Mouse (Mus musculus) skeletal muscle tissue, adult 2 months (tissue): ENCODE data around the gene Rer1.
A peak's percentile ranks its signal among the peaks of the same experiment; 100 is the strongest.

Source experiments
- DNase-seq: peaks from one replicate; pipeline ENCODE4 v3.0.0-alpha.2; 2012; ENCODE audit warnings: low read depth, low spot score

Rer1 gene

GRCm38 (mm10) chr4:155075137-155075536, 11.0 kb downstream of the Rer1 start:
- no peak for DNase-seq

- no peak for DNase-seq
These were observed 11.8 kb downstream of the Rer1 start for GRCm38 (mm10) chr4:155074418-155074817.

GRCm38 (mm10) chr4:155070921-155071320, 15.3 kb downstream of the Rer1 start:
- DNase-seq: peak; percentile 67

- no peak for DNase-seq
These were observed 16.0 kb downstream of the Rer1 start for GRCm38 (mm10) chr4:155070199-155070598.

- DNase-seq: no peak
These were observed 17.0 kb downstream of the Rer1 start for GRCm38 (mm10) chr4:155069191-155069590.

GRCm38 (mm10) chr4:155068357-155068972, 17.7 kb downstream of the Rer1 start:
- no peak for DNase-seq

GRCm38 (mm10) chr4:155066834-155067522, 19.2 kb downstream of the Rer1 start, which contains the start of gene Pex10:
Gene Pex10, plus strand, starts transcription at chr4:155067016.
- DNase-seq: peak; percentile 98

GRCm38 (mm10) chr4:155065970-155066833, 20.0 kb downstream of the Rer1 start:
- peak; percentile 85 for DNase-seq

- no peak for DNase-seq
These were observed 21.7 kb downstream of the Rer1 start for GRCm38 (mm10) chr4:155064474-155064873.

GRCm38 (mm10) chr4:155063895-155064294, 22.3 kb downstream of the Rer1 start:
- no peak for DNase-seq

- DNase-seq: no peak
These were observed 27.9 kb downstream of the Rer1 start for GRCm38 (mm10) chr4:155058325-155058724.

GRCm38 (mm10) chr4:155056724-155057123, 29.5 kb downstream of the Rer1 start, which contains the start of gene Plch2:
Gene Plch2, minus strand, starts transcription at chr4:155056784.
- DNase-seq: no peak

GRCm38 (mm10) chr4:155050116-155050515, 36.1 kb downstream of the Rer1 start:
- DNase-seq: no peak

- no peak for DNase-seq
These were observed 39.5 kb downstream of the Rer1 start for GRCm38 (mm10) chr4:155046636-155047035.

- no peak for DNase-seq
These were observed 42.9 kb downstream of the Rer1 start for GRCm38 (mm10) chr4:155043289-155043625.

- DNase-seq: no peak
These were observed 43.4 kb downstream of the Rer1 start for GRCm38 (mm10) chr4:155042606-155043288.

GRCm38 (mm10) chr4:155040696-155041095, 45.5 kb downstream of the Rer1 start:
- DNase-seq: no peak

- no peak for DNase-seq
These were observed 46.0 kb downstream of the Rer1 start for GRCm38 (mm10) chr4:155040197-155040596.

- no peak for DNase-seq
These were observed 51.4 kb downstream of the Rer1 start for GRCm38 (mm10) chr4:155034787-155035186.

- no peak for DNase-seq
These were observed 52.0 kb downstream of the Rer1 start for GRCm38 (mm10) chr4:155034202-155034601.

GRCm38 (mm10) chr4:155033115-155033514, 53.1 kb downstream of the Rer1 start:
- no peak for DNase-seq
